Mouse (Mus musculus) retina, embryonic 14.5 days (tissue): ENCODE measurements around the gene Camk2n2.
A peak's percentile ranks its signal among the peaks of the same experiment; 100 is the strongest.
"Not testable (repeated sequence)": the region's sequence is repeated elsewhere in the genome, so short reads cannot be mapped to it uniquely, and the experiment has no call there.

Experiments
- DNase-seq: peaks from one replicate; pipeline ENCODE4 v3.0.0-alpha.2; 2015; ENCODE audit warnings: low spot score

The Camk2n2 gene

DNA sequence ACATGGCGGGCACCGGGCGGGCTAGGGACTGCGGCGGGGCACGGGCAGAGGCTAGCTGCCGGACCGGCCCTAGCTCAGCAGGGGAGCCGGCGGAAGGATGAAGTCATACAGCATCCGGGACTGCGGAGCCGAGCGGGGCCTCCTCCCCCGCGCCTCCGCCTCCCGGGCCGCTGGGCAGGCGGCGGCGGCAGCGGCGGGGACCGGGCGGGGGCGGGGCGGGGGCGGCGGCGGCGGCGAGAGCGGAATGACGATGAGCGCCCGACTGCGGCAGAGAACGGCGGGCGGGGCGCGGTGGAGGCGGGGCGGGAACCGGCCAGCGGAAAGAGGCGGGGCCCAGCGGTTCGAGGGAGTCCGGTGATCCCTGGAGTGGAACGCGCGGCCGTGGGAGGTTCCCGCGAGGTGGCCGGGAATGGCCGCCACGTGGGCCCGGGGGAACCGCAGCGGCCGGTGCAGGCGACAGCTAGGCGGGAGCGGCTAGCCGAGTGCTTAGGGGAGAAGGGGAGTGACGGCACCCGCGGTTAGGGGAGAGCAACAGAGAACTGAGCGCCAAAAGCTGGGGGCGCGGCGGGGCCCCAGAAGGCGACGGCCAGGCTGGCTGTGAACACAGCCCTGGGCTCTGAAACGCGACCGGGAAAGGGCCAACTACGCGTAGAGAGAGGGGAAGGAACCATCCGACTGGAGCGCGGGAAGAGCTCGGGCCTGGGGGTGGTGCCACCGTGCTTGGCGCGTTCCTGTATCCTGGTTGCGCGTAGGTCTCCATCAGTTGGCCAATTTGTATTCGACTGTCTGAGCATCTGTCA is at the start of gene Camk2n2:
Gene Camk2n2 (minus strand): TSS at position 97 of the 800 bp plus-strand sequence.
- DNase-seq, result peak; percentile 70

- no peak for DNase-seq
These were observed 49.2 kb upstream of the Camk2n2 start for GRCm38 (mm10) chr16:20670291-20670690.

GRCm38 (mm10) chr16:20668013-20668412 is 46.9 kb upstream of the Camk2n2 start, which contains the start of gene Eif4g1:
TSS of gene Eif4g1 (plus strand) at chr16:20668313.
- DNase-seq, result not testable (repeated sequence)

GRCm38 (mm10) chr16:20657661-20658060 is 36.6 kb upstream of the Camk2n2 start:
- no peak for DNase-seq

GRCm38 (mm10) chr16:20653315-20653714 is 32.2 kb upstream of the Camk2n2 start:
- DNase-seq, result no peak

DNA sequence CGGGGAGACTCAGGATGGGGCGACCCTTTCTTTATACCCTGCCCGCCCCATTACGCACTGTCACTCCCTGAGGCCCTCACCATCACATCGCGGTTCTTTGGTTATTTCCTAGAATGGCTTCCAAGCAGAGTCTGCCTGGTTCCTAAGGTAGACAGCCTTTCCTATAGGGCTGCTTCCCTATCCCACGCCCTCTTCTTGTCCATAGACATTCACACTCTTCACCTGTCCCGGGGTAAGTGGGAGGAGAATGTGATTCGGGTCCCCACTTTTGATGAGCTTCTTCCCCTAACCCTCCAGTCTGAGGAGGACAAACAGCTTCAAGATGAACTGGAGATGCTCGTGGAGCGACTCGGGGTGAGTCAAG is 30.8 kb upstream of the Camk2n2 start:
- DNase-seq, result no peak

- peak; percentile 98 for DNase-seq
These were observed 30.2 kb upstream of the Camk2n2 start, which contains the start of gene Psmd2 for GRCm38 (mm10) chr16:20651076-20651946. TSS of gene Psmd2 (plus strand) at chr16:20651652.

DNA sequence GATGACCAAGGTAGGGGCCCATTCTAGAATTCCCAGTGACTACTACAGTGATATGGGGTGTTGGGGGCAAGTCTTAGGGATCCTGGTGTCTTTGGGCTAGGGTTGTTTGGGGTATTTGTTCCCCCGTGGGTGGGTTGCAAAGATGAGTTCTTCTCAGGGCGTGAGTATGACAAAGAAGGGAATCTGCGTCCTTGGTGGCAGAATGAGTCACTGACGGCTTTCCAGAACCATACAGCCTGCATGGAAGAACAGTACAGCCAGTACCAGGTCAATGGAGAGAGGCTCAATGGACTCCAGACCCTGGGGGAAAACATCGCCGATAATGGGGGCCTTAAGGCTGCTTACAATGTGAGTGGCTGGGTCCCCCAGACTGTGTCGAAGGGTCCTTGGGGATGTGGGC is 22.8 kb upstream of the Camk2n2 start:
- DNase-seq, result no peak

- DNase-seq, result peak; percentile 81
These were observed 21.1 kb upstream of the Camk2n2 start for GRCm38 (mm10) chr16:20642161-20642560.

DNA sequence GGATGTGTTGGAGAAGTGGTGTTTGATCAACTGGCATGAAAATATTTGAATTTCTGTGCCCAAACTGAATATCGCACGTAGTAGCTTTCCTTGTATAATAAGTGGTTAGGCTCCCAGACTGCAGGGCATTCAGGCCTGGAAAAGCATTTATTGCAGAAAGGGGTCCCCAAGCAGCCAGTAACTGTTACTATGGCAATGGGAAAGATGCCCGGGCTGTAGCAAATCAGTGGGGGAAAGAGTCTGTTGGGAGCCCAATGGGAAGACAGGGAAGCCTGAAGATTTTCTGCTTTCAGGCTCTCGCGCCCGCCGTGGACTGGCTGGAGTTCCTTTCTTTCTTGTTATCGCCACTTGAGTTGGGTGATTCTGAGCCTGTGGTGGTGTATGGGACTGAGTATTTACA is 17.3 kb upstream of the Camk2n2 start:
- DNase-seq, result no peak

DNA sequence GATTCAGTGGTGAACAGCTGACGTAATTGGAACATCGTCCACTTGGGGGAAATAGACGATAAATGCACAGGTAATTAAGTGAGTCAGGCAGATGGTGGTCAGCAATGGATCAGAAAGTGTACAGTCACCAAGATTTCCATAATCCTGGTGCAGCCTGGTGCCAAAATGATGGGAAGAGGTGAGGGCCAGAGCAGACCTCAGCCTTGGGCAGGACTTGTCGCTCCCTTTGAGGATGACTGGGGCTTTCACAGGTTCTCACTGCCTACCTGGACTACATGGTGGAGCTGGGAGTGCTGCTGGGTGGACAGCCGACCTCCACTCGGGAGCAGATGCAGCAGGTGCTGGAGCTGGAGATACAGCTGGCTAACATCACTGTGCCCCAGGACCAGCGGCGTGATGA is 16.3 kb upstream of the Camk2n2 start:
- no peak for DNase-seq

GRCm38 (mm10) chr16:20629731-20630634 is 8.9 kb upstream of the Camk2n2 start, which contains the start of gene Ece2:
TSS of gene Ece2 (plus strand) at chr16:20629828.
- peak; percentile 45 for DNase-seq

GRCm38 (mm10) chr16:20628871-20629391 is 7.8 kb upstream of the Camk2n2 start:
- peak; percentile 21 for DNase-seq

GRCm38 (mm10) chr16:20623211-20623610 is 2.1 kb upstream of the Camk2n2 start:
- no peak for DNase-seq

GRCm38 (mm10) chr16:20621991-20622685 is 1.1 kb upstream of the Camk2n2 start:
- peak; percentile 71 for DNase-seq

- no peak for DNase-seq
These were observed 316 bp downstream of the Camk2n2 start for GRCm38 (mm10) chr16:20620751-20621190.

- peak; percentile 11 for DNase-seq
These were observed 720 bp downstream of the Camk2n2 start for GRCm38 (mm10) chr16:20620399-20620735.

DNA sequence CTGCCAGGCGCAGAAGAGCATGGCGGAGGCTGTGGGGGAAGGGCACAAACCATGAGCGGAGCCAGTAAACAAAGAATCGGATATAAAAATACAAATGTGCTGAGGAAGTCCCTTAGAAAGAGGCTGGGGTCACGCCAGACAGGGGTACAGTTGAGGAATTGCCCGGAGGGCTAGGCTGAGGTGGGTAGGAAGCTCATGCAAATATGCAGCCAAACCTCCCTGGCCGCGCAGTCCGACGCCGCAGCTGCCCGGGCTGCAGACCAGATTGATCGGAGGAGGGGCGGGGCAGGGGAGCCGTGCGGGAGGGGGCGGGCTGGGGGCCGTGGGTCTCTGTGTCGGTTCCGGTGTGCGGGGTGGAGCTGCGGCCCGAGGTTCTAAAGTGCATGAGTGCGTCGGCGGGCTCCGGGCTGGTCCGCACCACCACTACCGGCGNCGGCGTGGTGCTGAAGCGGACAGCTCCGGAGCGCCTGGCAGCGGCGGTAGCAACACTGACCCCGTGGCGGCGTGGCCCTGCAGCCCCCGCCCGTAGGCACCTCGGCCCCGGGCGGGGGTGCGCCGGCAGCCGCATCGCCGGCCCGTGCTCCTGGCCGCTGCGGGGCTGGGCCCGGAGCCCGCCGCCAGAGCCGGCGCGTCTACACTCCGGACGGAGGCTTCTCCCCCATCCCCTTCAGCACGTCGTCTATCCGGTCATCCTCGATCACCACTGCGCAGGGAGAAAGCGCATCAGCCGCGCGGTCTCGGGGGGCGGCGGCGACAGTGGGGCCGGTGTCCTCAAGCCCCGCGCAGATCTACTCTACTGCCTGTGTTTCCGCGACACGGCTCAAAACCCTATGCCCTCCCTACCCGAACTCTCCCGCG is 1.3 kb downstream of the Camk2n2 start:
- peak; percentile 62 for DNase-seq

GRCm38 (mm10) chr16:20611357-20612227 is 9.5 kb downstream of the Camk2n2 start, which contains the start of the genes Eef1akmt4, Gm49333 and Alg3:
TSS of gene Eef1akmt4 (plus strand) at chr16:20611593.
TSS of gene Gm49333 (plus strand) at chr16:20611610.
TSS of gene Alg3 (minus strand) at chr16:20611735.
- peak; percentile 93 for DNase-seq
